Mouse (Mus musculus): ENCODE measurements around the gene Me1.

- no peak for TF ChIP-seq CTCF (IDR thresholded peaks at IDR 0.05; ENCODE audit: low read depth)
- TF ChIP-seq EP300 (optimal IDR thresholded peaks at IDR 0.05) = no peak
Measured at GRCm38 (mm10) chr9:86714089-86714488, 18.3 kb upstream of the Me1 start.

Measured in stomach, postnatal 0 days (tissue).